ENCODE assay signal across 13 mouse cellular contexts in genomic region chr7:73614341-73614740, GRCm38 (mm10).
DNase-seq lines count a peak whose midpoint lies in the region; ATAC-seq lines count a peak whose summit lies in the region.
"Had no signal": no experiment of that assay in that cellular context is flagged by ENCODE, and none has a peak within 500 bp of the region (broad histone marks: within the 10 kb centered on the region; RNA-seq: fewer than 3 reads in every experiment).

No protein-coding gene starts in this region.

- H3K4me2 ChIP-seq in hindbrain, embryonic 16.5 days (ENCODE audit: low read length), result no peak overlapping the region
- no peak overlapping the region for H3K4me2 ChIP-seq in hindbrain, embryonic 13.5 days
- H3K4me2 ChIP-seq in intestine, embryonic 16.5 days (ENCODE audit: low read depth, low read length), result no peak overlapping the region
- H3K4me2 ChIP-seq in kidney, embryonic 14.5 days (replicated peaks; ENCODE audit: low read depth, low read length), result no peak overlapping the region

- H3K4me3 ChIP-seq in hindbrain, embryonic 16.5 days (ENCODE audit: low read length), result no peak overlapping the region
- no peak overlapping the region for H3K4me3 ChIP-seq in hindbrain, embryonic 13.5 days
- no peak overlapping the region for H3K4me3 ChIP-seq in intestine, embryonic 16.5 days (ENCODE audit: low read length)
- no peak overlapping the region for H3K4me3 ChIP-seq in kidney, embryonic 14.5 days (ENCODE audit: low read length)

- no peak overlapping the region for H3K9ac ChIP-seq in hindbrain, embryonic 16.5 days (ENCODE audit: low read depth, low read length)
- H3K9ac ChIP-seq in hindbrain, embryonic 13.5 days, result no peak overlapping the region
- H3K9ac ChIP-seq in intestine, embryonic 16.5 days (ENCODE audit: low read depth, low read length), result no peak overlapping the region
- H3K9ac ChIP-seq in kidney, embryonic 14.5 days (ENCODE audit: low read depth, low read length), result no peak overlapping the region

- ATAC-seq in hindbrain, embryonic 16.5 days, result no peak
- ATAC-seq in hindbrain, embryonic 13.5 days (ENCODE audit: low FRiP score), result no peak
- no peak for ATAC-seq in intestine, embryonic 16.5 days
- no peak for ATAC-seq in kidney, embryonic 14.5 days (ENCODE audit: low FRiP score, low TSS enrichment)

- H3K27ac ChIP-seq in hindbrain, embryonic 16.5 days (ENCODE audit: low read depth, low read length), result peak overlapping the region; percentile 42; the same call in 1 of the 2 replicates
- H3K27ac ChIP-seq in hindbrain, embryonic 13.5 days, result no peak overlapping the region
- peak overlapping the region; percentile 79; the same call in 1 of the 2 replicates for H3K27ac ChIP-seq in intestine, embryonic 16.5 days (ENCODE audit: low read length)
- no peak overlapping the region; the same call in 1 of the 2 replicates for H3K27ac ChIP-seq in kidney, embryonic 14.5 days (ENCODE audit: low read depth, low read length)
- H3K27ac ChIP-seq: macrophage had no signal

- DNase-seq in 3T3-L1 (ENCODE audit: low read depth, low spot score) (peak; percentile 54), liver (no peak)
- DNase-seq in Muller cell, postnatal 12 days (ENCODE audit: inconsistent ontology term), result peak; percentile 51
- no peak for DNase-seq in frontal cortex, postnatal 14 days (ENCODE audit: low spot score in 2 of 2)
- DNase-seq: adrenal gland, adult 8-10 months; cerebellum, adult 2 months; heart, adult 18-20 months had no signal

- no peaks in the 10 kb centered on the region for H3K9me3 ChIP-seq in hindbrain, embryonic 16.5 days (ENCODE audit: control insufficient read depth, low read length)
- H3K9me3 ChIP-seq in hindbrain, embryonic 13.5 days, result no peaks in the 10 kb centered on the region
- no peaks in the 10 kb centered on the region for H3K9me3 ChIP-seq in intestine, embryonic 16.5 days (ENCODE audit: control insufficient read depth, low read length)
- no peaks in the 10 kb centered on the region for H3K9me3 ChIP-seq in kidney, embryonic 14.5 days (ENCODE audit: control insufficient read depth, low read length)

- WGBS in hindbrain, embryonic 16.5 days, result 68% methylated on average over 4 of the region's 4 CpGs
- 80% methylated on average over 4 of the region's 4 CpGs for WGBS in hindbrain, embryonic 13.5 days
- 86% methylated on average over 4 of the region's 4 CpGs for WGBS in intestine, embryonic 16.5 days
- 89% methylated on average over 4 of the region's 4 CpGs for WGBS in kidney, embryonic 14.5 days

- no peaks in the 10 kb centered on the region for H3K27me3 ChIP-seq in hindbrain, embryonic 16.5 days (replicated peaks; ENCODE audit: control insufficient read depth, insufficient read depth, low read length)
- no peaks in the 10 kb centered on the region for H3K27me3 ChIP-seq in hindbrain, embryonic 13.5 days
- no peaks in the 10 kb centered on the region for H3K27me3 ChIP-seq in intestine, embryonic 16.5 days (replicated peaks; ENCODE audit: control insufficient read depth, insufficient read depth, low read length)
- no peaks in the 10 kb centered on the region for H3K27me3 ChIP-seq in kidney, embryonic 14.5 days (ENCODE audit: control insufficient read depth, insufficient read depth, low read length)

- peaks cover 11% of the 10 kb centered on the region for H3K4me1 ChIP-seq in hindbrain, embryonic 16.5 days (ENCODE audit: control insufficient read depth, insufficient read depth, low read depth, low read length)
- H3K4me1 ChIP-seq in hindbrain, embryonic 13.5 days (replicated peaks), result peaks cover 27% of the 10 kb centered on the region
- peaks cover 9% of the 10 kb centered on the region for H3K4me1 ChIP-seq in intestine, embryonic 16.5 days (ENCODE audit: control insufficient read depth, insufficient read depth, low read length)
- peaks cover 14% of the 10 kb centered on the region for H3K4me1 ChIP-seq in kidney, embryonic 14.5 days (ENCODE audit: control insufficient read depth, insufficient read depth, low read length)

- no peaks in the 10 kb centered on the region for H3K36me3 ChIP-seq in hindbrain, embryonic 16.5 days (ENCODE audit: control insufficient read depth, insufficient read depth, low read length)
- no peaks in the 10 kb centered on the region for H3K36me3 ChIP-seq in hindbrain, embryonic 13.5 days
- H3K36me3 ChIP-seq in intestine, embryonic 16.5 days (ENCODE audit: control insufficient read depth, insufficient read depth, low read length), result no peaks in the 10 kb centered on the region
- no peaks in the 10 kb centered on the region for H3K36me3 ChIP-seq in kidney, embryonic 14.5 days (ENCODE audit: control insufficient read depth, insufficient read depth, low read length)
- H3K36me3 ChIP-seq: G1E had no signal

Comparison
In these comparisons a context has a peak if more than half of its experiments do, and no peak if none do; other contexts are left out.
1. H3K27ac ChIP-seq: peak in hindbrain, embryonic 16.5 days (single experiment) and intestine, embryonic 16.5 days (single experiment); none in hindbrain, embryonic 13.5 days (single experiment) and kidney, embryonic 14.5 days (single experiment).
2. DNase-seq: peak in 3T3-L1 (single experiment) and Muller cell, postnatal 12 days (single experiment); none in frontal cortex, postnatal 14 days (0 of 2) and liver (single experiment).